13 mouse cellular contexts compared by ENCODE assay signal in genomic region chr7:130812407-130812806, GRCm38 (mm10). TPM values are rescaled to one million over a fixed set of nuclear protein-coding genes. Genes with fewer than 3 reads are reported as not detected.
A peak's percentile ranks its signal among the peaks of the same experiment; 100 is the strongest.
DNase-seq lines count a peak whose midpoint lies in the region.
"Had no signal": no experiment of that assay in that cellular context is flagged by ENCODE, and none has a peak within 500 bp of the region (broad histone marks: within the 10 kb centered on the region; RNA-seq: fewer than 3 reads in every experiment).

No protein-coding gene starts in this region.

- no peaks in the 10 kb centered on the region for H3K27me3 ChIP-seq in limb, embryonic 10.5 days (ENCODE audit: low read depth, poor library complexity, severe bottlenecking)
- H3K27me3 ChIP-seq: forebrain, embryonic 12.5 days; limb, embryonic 13.5 days had no signal

- DNase-seq in embryo, embryonic 9.5 days (ENCODE audit: extremely low spot score): peak; percentile 27
- DNase-seq in embryo, embryonic 10 days (ENCODE audit: low spot score): no peak
- peak; percentile 15 for DNase-seq in thymus, postnatal 0 days (ENCODE audit: low spot score)
- no peak for DNase-seq in thymus, postnatal 10 days (ENCODE audit: low spot score in 2 of 2)
- DNase-seq in limb, embryonic 10.5 days (ENCODE audit: low spot score): peak; percentile 40
- DNase-seq in right cerebral cortex, adult 18-20 months: no peak
- DNase-seq in adrenal gland, postnatal 36 days: no peak
- DNase-seq in adrenal gland, postnatal 14 days: no peak
- DNase-seq: heart, postnatal 10 days; kidney, adult 8-10 months; lung, postnatal 4 days had no signal

- WGBS in limb, embryonic 10.5 days: 47% methylated on average over 16 of the region's 16 CpGs

- peak overlapping the region; percentile 29 for H3K4me3 ChIP-seq in limb, embryonic 10.5 days
- H3K4me3 ChIP-seq: forebrain, embryonic 12.5 days; limb, embryonic 13.5 days had no signal

- no peak overlapping the region for H3K27ac ChIP-seq in limb, embryonic 10.5 days
- H3K27ac ChIP-seq: forebrain, embryonic 12.5 days; limb, embryonic 13.5 days had no signal

- H3K36me3 ChIP-seq in limb, embryonic 10.5 days: no peaks in the 10 kb centered on the region
- H3K36me3 ChIP-seq: forebrain, embryonic 12.5 days; limb, embryonic 13.5 days had no signal

- H3K9me3 ChIP-seq in limb, embryonic 10.5 days (replicated peaks): no peaks in the 10 kb centered on the region
- H3K9me3 ChIP-seq: forebrain, embryonic 12.5 days; limb, embryonic 13.5 days had no signal

- no peaks in the 10 kb centered on the region for H3K4me1 ChIP-seq in limb, embryonic 10.5 days
- H3K4me1 ChIP-seq: forebrain, embryonic 12.5 days; limb, embryonic 13.5 days had no signal

RNA-seq across cellular contexts. Expression of gene Btbd16, which starts 38.5 kb away (rescaled TPM):
- polyA plus RNA-seq in thymus, postnatal 0 days (2015; fragmentation: Nextera tagmentation; extraction: Ambion mirVana): 0.19 and 0.62 TPM in 2 replicates
- polyA plus RNA-seq in limb, embryonic 10.5 days (2016; fragmentation: Nextera tagmentation; extraction: Ambion mirVana): not detected in 2 replicates
- total RNA-seq in adrenal gland, postnatal 36 days (2021): not detected
- not detected in 2 replicates for total RNA-seq in adrenal gland, postnatal 14 days (2021)
- polyA plus RNA-seq: forebrain, embryonic 12.5 days had no signal

RNA-seq across cellular contexts. Expression of gene Plekha1, which starts 53.1 kb away (rescaled TPM):
- 17.6 and 20.7 TPM in 2 replicates for polyA plus RNA-seq in thymus, postnatal 0 days (2015; fragmentation: Nextera tagmentation; extraction: Ambion mirVana)
- polyA plus RNA-seq in limb, embryonic 10.5 days (2016; fragmentation: Nextera tagmentation; extraction: Ambion mirVana): 27.5 and 31.3 TPM in 2 replicates
- total RNA-seq in adrenal gland, postnatal 36 days (2021): 10 to 100 TPM; 22.7 to 32.2 TPM
- 25.6 and 31.6 TPM in 2 replicates for total RNA-seq in adrenal gland, postnatal 14 days (2021)

Comparison
In these comparisons a context has a peak if more than half of its experiments do, and no peak if none do; other contexts are left out.
1. DNase-seq: peak in embryo, embryonic 9.5 days (single experiment), thymus, postnatal 0 days (single experiment) and limb, embryonic 10.5 days (single experiment); none in embryo, embryonic 10 days (single experiment), thymus, postnatal 10 days (0 of 2), right cerebral cortex, adult 18-20 months (single experiment), adrenal gland, postnatal 36 days (0 of 2) and adrenal gland, postnatal 14 days (single experiment).